Mouse (Mus musculus): ENCODE results near the gene Arhgdia. TPM values are rescaled to one million over a fixed set of nuclear protein-coding genes. Genes with fewer than 3 reads are reported as not detected.
A peak's percentile ranks its signal among the peaks of the same experiment; 100 is the strongest.

Gene Arhgdia
- polyA plus RNA-seq, 1 experiment from 2014 or later = 621 TPM

DNA sequence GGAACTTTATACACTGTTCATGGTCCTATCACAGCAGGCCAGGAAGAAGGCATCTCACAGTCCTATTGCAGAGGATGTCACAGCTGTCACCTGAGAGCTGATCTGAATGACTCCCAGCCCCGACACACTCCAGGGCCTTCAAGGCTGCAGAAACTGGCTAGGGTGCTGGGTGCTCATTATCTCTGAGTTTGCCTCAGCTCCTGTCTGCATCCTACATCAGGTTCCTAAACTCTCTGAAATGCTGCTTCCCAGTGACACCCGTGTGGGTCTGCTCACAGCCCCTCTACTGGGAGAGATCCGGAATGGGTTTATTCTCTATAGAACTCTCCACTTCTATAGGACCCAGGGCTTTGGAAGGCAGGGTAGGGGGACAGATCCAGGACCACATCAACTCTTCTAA is 33.2 kb downstream of the Arhgdia start:
- no peaks in the 10 kb centered on the region for H3K9me3 ChIP-seq (ENCODE audit: control insufficient read depth, low read length)
- H3K4me3 ChIP-seq (ENCODE audit: low read depth, low read length) = peak overlapping the region; percentile 86; the same call in 1 of the 2 replicates
- H3K9ac ChIP-seq (ENCODE audit: low read length) = peak overlapping the region; percentile 82; the same call in 1 of the 2 replicates
- WGBS = 95% methylated on average over 3 of the region's 3 CpGs
- peaks cover 3% of the 10 kb centered on the region; the same call in 1 of the 2 replicates for H3K4me1 ChIP-seq (replicated peaks; ENCODE audit: control insufficient read depth, insufficient read depth, low read length)
- H3K27me3 ChIP-seq (ENCODE audit: control insufficient read depth, insufficient read depth, low read length) = no peaks in the 10 kb centered on the region
- peak overlapping the region; percentile 72; the same call in 1 of the 2 replicates for H3K4me2 ChIP-seq (ENCODE audit: low read depth, low read length, severe bottlenecking)
- H3K36me3 ChIP-seq (ENCODE audit: control insufficient read depth, insufficient read depth, low read length) = peaks cover 7% of the 10 kb centered on the region; the same call in 1 of the 2 replicates
- DNase-seq (ENCODE audit: low spot score) = no peak
- ATAC-seq (replicated peaks; ENCODE audit: low FRiP score) = no peak
- H3K27ac ChIP-seq (ENCODE audit: low read depth, low read length) = no peak overlapping the region

DNA sequence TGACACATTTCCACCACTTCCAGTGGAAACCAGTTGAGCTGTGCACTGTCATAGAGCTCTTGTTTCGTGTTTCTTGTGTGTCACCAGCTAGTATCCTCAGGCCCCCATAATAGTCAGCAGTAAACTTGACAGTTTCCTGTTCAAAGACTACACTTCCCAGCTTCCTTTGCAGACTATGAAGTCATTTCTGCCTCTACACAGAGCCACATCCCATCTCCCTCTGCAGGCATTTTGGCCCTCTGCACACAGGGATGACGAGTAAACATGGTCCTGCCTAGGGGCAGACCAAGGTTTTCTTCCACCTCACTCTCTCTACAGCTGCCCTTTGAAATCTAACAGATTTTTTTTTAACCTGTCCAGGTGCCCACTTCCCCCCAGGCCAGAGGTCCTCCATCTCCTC is 34.0 kb downstream of the Arhgdia start:
- no peaks in the 10 kb centered on the region for H3K9me3 ChIP-seq (ENCODE audit: control insufficient read depth, low read length)
- peaks cover 11% of the 10 kb centered on the region; the same call in 1 of the 2 replicates for H3K36me3 ChIP-seq (ENCODE audit: control insufficient read depth, insufficient read depth, low read length)
- no peak overlapping the region for H3K4me3 ChIP-seq (ENCODE audit: low read depth, low read length)
- no peak overlapping the region for H3K4me2 ChIP-seq (ENCODE audit: low read depth, low read length, severe bottlenecking)
- H3K9ac ChIP-seq (ENCODE audit: low read length) = no peak overlapping the region
- H3K27me3 ChIP-seq (ENCODE audit: control insufficient read depth, insufficient read depth, low read length) = no peaks in the 10 kb centered on the region
- peaks cover 3% of the 10 kb centered on the region; the same call in 1 of the 2 replicates for H3K4me1 ChIP-seq (replicated peaks; ENCODE audit: control insufficient read depth, insufficient read depth, low read length)
- H3K27ac ChIP-seq (ENCODE audit: low read depth, low read length) = no peak overlapping the region
- ATAC-seq (replicated peaks; ENCODE audit: low FRiP score) = no peak
- DNase-seq (ENCODE audit: low spot score) = no peak
- WGBS = 77% methylated on average over 2 of the region's 2 CpGs

DNA sequence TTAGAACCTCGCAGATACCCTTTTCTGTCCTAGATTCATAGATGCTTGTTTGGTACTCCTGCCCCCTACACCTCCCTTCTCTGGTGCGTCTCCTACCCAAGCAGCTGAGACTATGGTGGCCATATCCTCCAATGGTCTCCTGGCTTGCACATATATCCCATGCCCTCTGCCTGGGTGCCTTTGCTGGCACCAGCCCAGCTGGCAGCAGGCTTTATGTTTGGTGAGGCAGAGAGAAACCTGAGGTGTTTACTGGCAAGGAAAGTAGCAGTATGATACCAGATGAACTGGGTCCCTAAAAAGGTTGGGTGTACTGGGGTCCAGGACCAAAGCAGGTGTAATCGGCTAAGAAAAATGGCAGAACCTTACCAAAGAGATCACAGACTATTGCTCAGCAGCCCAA is 35.5 kb downstream of the Arhgdia start:
- Histone ChIP-seq H3K4me3 (ENCODE audit: low read depth, low read length) (no peak overlapping the region), H3K27me3 (ENCODE audit: control insufficient read depth, insufficient read depth, low read length) (no peaks in the 10 kb centered on the region), H3K9ac (ENCODE audit: low read length) (no peak overlapping the region), H3K36me3 (ENCODE audit: control insufficient read depth, insufficient read depth, low read length) (peaks cover 11% of the 10 kb centered on the region; the same call in 1 of the 2 replicates), H3K4me1 (replicated peaks; ENCODE audit: control insufficient read depth, insufficient read depth, low read length) (peaks cover 3% of the 10 kb centered on the region; the same call in 1 of the 2 replicates), H3K27ac (ENCODE audit: low read depth, low read length) (no peak overlapping the region), H3K4me2 (ENCODE audit: low read depth, low read length, severe bottlenecking) (no peak overlapping the region), H3K9me3 (ENCODE audit: control insufficient read depth, low read length) (no peaks in the 10 kb centered on the region)
- WGBS = 96% methylated on average over 3 of the region's 3 CpGs
- DNase-seq (ENCODE audit: low spot score) = no peak
- ATAC-seq (replicated peaks; ENCODE audit: low FRiP score) = no peak

DNA sequence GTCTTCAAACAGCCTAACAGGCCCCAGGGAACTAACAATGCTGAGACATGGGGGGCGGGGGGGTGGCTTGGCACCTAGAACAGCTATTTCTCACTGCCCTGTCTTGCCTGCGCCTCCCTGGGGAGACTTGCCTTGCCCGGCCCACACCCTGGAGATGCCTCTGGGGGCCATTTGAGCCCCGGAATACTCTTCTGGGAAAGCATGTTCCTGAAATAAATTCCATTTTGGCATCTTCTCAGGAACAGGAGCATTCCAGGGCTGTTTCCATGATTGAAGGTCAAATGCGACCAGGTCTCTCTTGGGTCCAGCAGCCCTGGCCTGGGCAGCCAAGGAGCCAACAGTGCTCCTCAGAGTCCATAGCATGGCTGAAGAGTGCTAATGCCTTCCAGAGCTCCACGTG is 39.0 kb downstream of the Arhgdia start:
- H3K27ac ChIP-seq (ENCODE audit: low read depth, low read length) = no peak overlapping the region
- H3K9me3 ChIP-seq (ENCODE audit: control insufficient read depth, low read length) = no peaks in the 10 kb centered on the region
- no peak overlapping the region for H3K9ac ChIP-seq (ENCODE audit: low read length)
- no peak overlapping the region for H3K4me3 ChIP-seq (ENCODE audit: low read depth, low read length)
- ATAC-seq (replicated peaks; ENCODE audit: low FRiP score) (no peak), DNase-seq (ENCODE audit: low spot score) (no peak)
- no peak overlapping the region for H3K4me2 ChIP-seq (ENCODE audit: low read depth, low read length, severe bottlenecking)
- 91% methylated on average over 6 of the region's 6 CpGs for whole genome bisulfite sequencing
- peaks cover 7% of the 10 kb centered on the region for H3K4me1 ChIP-seq (replicated peaks; ENCODE audit: control insufficient read depth, insufficient read depth, low read length)
- H3K27me3 ChIP-seq (ENCODE audit: control insufficient read depth, insufficient read depth, low read length) = no peaks in the 10 kb centered on the region
- peaks cover 11% of the 10 kb centered on the region; the same call in 1 of the 2 replicates for H3K36me3 ChIP-seq (ENCODE audit: control insufficient read depth, insufficient read depth, low read length)

DNA sequence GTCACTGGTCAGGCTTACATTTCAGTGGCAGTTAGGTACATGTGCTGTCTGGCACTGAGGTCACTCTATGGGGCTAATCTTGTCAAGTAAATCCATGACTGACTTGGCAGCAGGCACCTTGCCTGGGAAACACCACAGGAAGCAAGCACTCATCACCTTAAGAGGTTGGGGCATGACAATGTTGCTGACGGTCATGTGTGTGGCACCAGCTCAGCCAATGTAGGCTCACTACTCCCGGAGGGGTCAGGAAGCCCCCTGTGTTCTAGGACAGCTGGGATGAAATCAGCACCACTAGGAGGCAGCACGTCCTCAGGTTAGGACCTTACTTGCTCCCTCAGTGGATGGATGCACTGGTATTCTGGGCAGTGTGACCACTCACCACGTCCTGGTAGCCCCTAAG is 39.5 kb downstream of the Arhgdia start:
- Histone ChIP-seq H3K9ac (ENCODE audit: low read length) (no peak overlapping the region), H3K4me2 (ENCODE audit: low read depth, low read length, severe bottlenecking) (no peak overlapping the region), H3K36me3 (ENCODE audit: control insufficient read depth, insufficient read depth, low read length) (peaks cover 11% of the 10 kb centered on the region; the same call in 1 of the 2 replicates), H3K9me3 (ENCODE audit: control insufficient read depth, low read length) (no peaks in the 10 kb centered on the region), H3K4me1 (replicated peaks; ENCODE audit: control insufficient read depth, insufficient read depth, low read length) (peaks cover 7% of the 10 kb centered on the region), H3K27me3 (ENCODE audit: control insufficient read depth, insufficient read depth, low read length) (no peaks in the 10 kb centered on the region), H3K27ac (ENCODE audit: low read depth, low read length) (no peak overlapping the region), H3K4me3 (ENCODE audit: low read depth, low read length) (no peak overlapping the region)
- DNase-seq (ENCODE audit: low spot score) (no peak), ATAC-seq (replicated peaks; ENCODE audit: low FRiP score) (no peak)
- 43% methylated on average over 4 of the region's 4 CpGs for WGBS

DNA sequence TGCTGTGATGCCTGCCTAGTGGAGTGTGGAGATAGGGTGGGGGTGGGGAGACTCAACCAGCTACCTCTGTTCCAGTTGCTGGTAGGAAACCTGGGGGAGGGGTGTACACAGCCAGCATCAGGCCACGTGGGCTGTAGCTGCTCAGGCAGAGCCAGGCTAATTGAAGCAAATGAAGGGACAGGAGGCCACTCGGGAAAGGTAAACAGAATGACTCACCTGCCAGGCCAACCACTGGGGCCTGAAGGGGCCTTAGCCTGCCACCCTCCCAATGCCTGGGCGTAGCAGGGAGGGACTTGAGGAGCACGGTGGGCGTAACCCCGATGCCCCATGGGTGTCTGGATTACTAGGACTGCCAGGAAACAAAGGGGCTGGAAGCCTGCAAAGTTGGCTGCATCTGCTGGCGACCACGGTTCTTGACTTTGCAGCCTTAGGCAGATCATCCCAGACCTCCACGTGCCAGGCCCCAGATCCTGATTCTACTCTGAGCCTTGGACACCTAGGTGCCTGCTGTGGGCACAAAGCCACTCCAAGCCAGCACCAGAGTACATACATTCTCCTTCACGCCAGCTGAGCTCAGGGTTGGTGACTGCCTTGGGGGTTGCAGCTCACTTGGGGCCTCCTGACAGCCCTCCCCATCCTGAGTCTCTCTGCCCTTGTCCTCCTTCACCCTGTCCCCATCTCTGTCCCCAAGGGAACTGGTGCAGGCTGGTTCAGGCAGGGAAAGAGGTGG is 42.0 kb downstream of the Arhgdia start:
- WGBS = 27% methylated on average over 10 of the region's 10 CpGs
- DNase-seq (ENCODE audit: low spot score) (peak; percentile 51), ATAC-seq (replicated peaks; ENCODE audit: low FRiP score) (peak; percentile 53; the same call in 1 of the 2 replicates)
- Histone ChIP-seq H3K27ac (ENCODE audit: low read depth, low read length) (no peak overlapping the region), H3K4me3 (ENCODE audit: low read depth, low read length) (no peak overlapping the region), H3K9ac (ENCODE audit: low read length) (peak overlapping the region; percentile 7; the same call in 1 of the 2 replicates), H3K36me3 (ENCODE audit: control insufficient read depth, insufficient read depth, low read length) (peaks cover 8% of the 10 kb centered on the region; the same call in 1 of the 2 replicates), H3K4me1 (replicated peaks; ENCODE audit: control insufficient read depth, insufficient read depth, low read length) (peaks cover 7% of the 10 kb centered on the region), H3K27me3 (ENCODE audit: control insufficient read depth, insufficient read depth, low read length) (no peaks in the 10 kb centered on the region), H3K9me3 (ENCODE audit: control insufficient read depth, low read length) (no peaks in the 10 kb centered on the region), H3K4me2 (ENCODE audit: low read depth, low read length, severe bottlenecking) (no peak overlapping the region)

DNA sequence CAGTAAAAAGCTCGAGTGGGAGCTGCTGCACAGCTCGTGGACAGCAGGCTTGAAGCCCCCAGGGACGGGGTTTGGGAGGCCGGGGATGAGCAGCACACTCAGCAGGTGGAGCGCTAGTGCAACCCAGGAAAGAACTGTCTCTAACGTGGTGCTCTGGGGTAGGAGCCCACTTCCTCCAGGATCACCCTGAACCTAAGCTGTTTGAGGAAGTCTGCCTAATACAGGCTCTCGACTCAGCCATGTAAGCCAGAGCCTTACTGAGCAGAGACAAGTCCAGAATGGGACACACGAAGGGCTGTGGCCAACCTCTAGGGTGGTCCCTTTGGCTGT is 42.5 kb downstream of the Arhgdia start:
- Histone ChIP-seq H3K9ac (ENCODE audit: low read length) (no peak overlapping the region), H3K36me3 (ENCODE audit: control insufficient read depth, insufficient read depth, low read length) (peaks cover 8% of the 10 kb centered on the region; the same call in 1 of the 2 replicates), H3K4me1 (replicated peaks; ENCODE audit: control insufficient read depth, insufficient read depth, low read length) (peaks cover 7% of the 10 kb centered on the region), H3K27me3 (ENCODE audit: control insufficient read depth, insufficient read depth, low read length) (no peaks in the 10 kb centered on the region), H3K9me3 (ENCODE audit: control insufficient read depth, low read length) (no peaks in the 10 kb centered on the region), H3K27ac (ENCODE audit: low read depth, low read length) (no peak overlapping the region), H3K4me3 (ENCODE audit: low read depth, low read length) (no peak overlapping the region), H3K4me2 (ENCODE audit: low read depth, low read length, severe bottlenecking) (no peak overlapping the region)
- 54% methylated on average over 8 of the region's 8 CpGs for WGBS
- ATAC-seq (replicated peaks; ENCODE audit: low FRiP score) (no peak; the same call in 1 of the 2 replicates), DNase-seq (ENCODE audit: low spot score) (no peak)

DNA sequence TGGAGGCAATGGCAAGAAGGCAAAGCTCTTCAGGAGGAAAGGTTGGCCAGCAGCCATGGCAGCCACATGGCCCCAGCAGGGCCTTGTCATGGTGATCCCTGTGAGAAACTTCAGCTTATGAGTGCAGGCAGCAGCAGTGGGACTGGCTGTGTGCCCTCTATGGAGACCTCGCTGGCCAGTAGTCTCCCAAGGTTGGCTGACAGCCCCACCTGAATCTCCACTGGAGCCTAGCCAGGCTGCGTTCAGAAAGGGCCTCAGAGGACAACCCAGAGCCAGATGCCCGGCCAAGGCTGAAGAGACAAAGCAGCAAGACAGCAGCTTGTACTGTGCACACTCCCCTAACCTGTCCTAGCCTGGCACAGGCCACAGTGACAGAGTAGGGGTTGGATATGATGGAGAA is 42.9 kb downstream of the Arhgdia start:
- H3K27ac ChIP-seq (ENCODE audit: low read depth, low read length) = no peak overlapping the region
- no peak for ATAC-seq (replicated peaks; ENCODE audit: low FRiP score)

DNA sequence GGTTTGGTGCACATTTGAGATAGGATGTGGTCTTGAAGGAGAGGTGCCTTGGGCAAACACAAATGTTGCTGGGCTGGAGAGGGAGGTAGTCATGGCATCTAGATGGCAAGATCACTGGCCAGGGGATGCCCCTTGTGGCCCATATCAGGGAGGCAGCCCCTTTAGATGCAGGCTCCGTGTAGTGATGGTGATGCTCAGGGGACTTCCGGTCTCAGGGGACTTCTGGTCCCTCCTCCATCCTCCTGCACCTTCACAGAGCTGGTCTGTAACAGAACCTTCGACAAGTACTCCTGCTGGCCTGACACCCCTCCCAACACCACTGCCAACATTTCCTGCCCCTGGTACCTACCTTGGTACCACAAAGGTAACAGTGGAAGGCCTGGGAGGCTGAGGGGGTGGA is 45.6 kb downstream of the Arhgdia start:
- H3K4me1 ChIP-seq (replicated peaks; ENCODE audit: control insufficient read depth, insufficient read depth, low read length) = peaks cover 11% of the 10 kb centered on the region
- WGBS = 78% methylated on average over 3 of the region's 3 CpGs
- no peaks in the 10 kb centered on the region for H3K9me3 ChIP-seq (ENCODE audit: control insufficient read depth, low read length)
- DNase-seq (ENCODE audit: low spot score) (no peak), ATAC-seq (replicated peaks; ENCODE audit: low FRiP score) (no peak)
- H3K36me3 ChIP-seq (ENCODE audit: control insufficient read depth, insufficient read depth, low read length) = no peaks in the 10 kb centered on the region
- no peak overlapping the region for H3K4me2 ChIP-seq (ENCODE audit: low read depth, low read length, severe bottlenecking)
- no peak overlapping the region for H3K4me3 ChIP-seq (ENCODE audit: low read depth, low read length)
- H3K9ac ChIP-seq (ENCODE audit: low read length) = no peak overlapping the region
- H3K27me3 ChIP-seq (ENCODE audit: control insufficient read depth, insufficient read depth, low read length) = peaks cover 14% of the 10 kb centered on the region
- H3K27ac ChIP-seq (ENCODE audit: low read depth, low read length) = no peak overlapping the region

More for the DNA sequence above, 42.9 kb downstream of the Arhgdia start:
- Histone ChIP-seq H3K36me3 (ENCODE audit: control insufficient read depth, insufficient read depth, low read length) (peaks cover 5% of the 10 kb centered on the region; the same call in 1 of the 2 replicates), H3K27me3 (ENCODE audit: control insufficient read depth, insufficient read depth, low read length) (no peaks in the 10 kb centered on the region), H3K9ac (ENCODE audit: low read length) (no peak overlapping the region), H3K4me3 (ENCODE audit: low read depth, low read length) (no peak overlapping the region), H3K4me2 (ENCODE audit: low read depth, low read length, severe bottlenecking) (no peak overlapping the region), H3K9me3 (ENCODE audit: control insufficient read depth, low read length) (no peaks in the 10 kb centered on the region), H3K4me1 (replicated peaks; ENCODE audit: control insufficient read depth, insufficient read depth, low read length) (peaks cover 7% of the 10 kb centered on the region)
- WGBS = 85% methylated on average over 3 of the region's 3 CpGs
- DNase-seq (ENCODE audit: low spot score) = peak; percentile 38
